Mouse (Mus musculus) intestine, embryonic 15.5 days (tissue): ENCODE results near the gene Car6. TPM values are rescaled to one million over a fixed set of nuclear protein-coding genes. Genes with fewer than 3 reads are reported as not detected.

Source experiments
- ATAC-seq: fragments of 200-750 bp; cut with Nextera tagmentation; 2 replicates; pipeline ENCODE4 v1.8.0; 2017; ENCODE audit warnings: moderate TSS enrichment, moderate library complexity
- H3K27ac ChIP-seq: fragments of 300-500 bp; sonication (generic); 2 replicates; pipeline ENCODE4 v1.5.1; 2015; ENCODE audit warnings: mild to moderate bottlenecking, inconsistent platforms
- H3K27me3 ChIP-seq: fragments of 300-500 bp; sonication (generic); replicated peaks from 2 replicates; pipeline ENCODE4 v1.6.1; 2015; ENCODE audit warnings: inconsistent platforms
- H3K36me3 ChIP-seq: fragments of 300-500 bp; sonication (generic); 2 replicates; pipeline ENCODE4 v1.6.1; 2015; ENCODE audit warnings: inconsistent platforms
- H3K4me1 ChIP-seq: fragments of 300-500 bp; sonication (generic); replicated peaks from 2 replicates; pipeline ENCODE4 v1.6.1; 2015; ENCODE audit warnings: inconsistent platforms
- H3K4me2 ChIP-seq: fragments of 300-500 bp; sonication (generic); replicated peaks from 2 replicates; pipeline ENCODE4 v1.6.1; 2015; ENCODE audit warnings: mild to moderate bottlenecking, inconsistent platforms
- H3K4me3 ChIP-seq: fragments of 300-500 bp; sonication (generic); replicated peaks from 2 replicates; pipeline ENCODE4 v1.5.1; 2015; ENCODE audit warnings: inconsistent platforms
- H3K9ac ChIP-seq: fragments of 300-500 bp; sonication (generic); 2 replicates; pipeline ENCODE4 v1.6.1; 2015; ENCODE audit warnings: inconsistent platforms
- H3K9me3 ChIP-seq: fragments of 300-500 bp; sonication (generic); 2 replicates; pipeline ENCODE4 v1.6.1; 2016; ENCODE audit warnings: inconsistent platforms
- WGBS: fragments of 180-500 bp; shearing (Covaris S2); methylation state at CpG from one replicate; pipeline ENCODE4 v1.1.7; 2015; 5-methylcytosine and 5-hydroxymethylcytosine counted together
- polyA plus RNA-seq: library from polyadenylated mRNA; unstranded; fragments of >200 nt; fragmentation: Nextera tagmentation; extraction: Ambion mirVana; gene quantifications from 2 replicates; pipeline ENCODE4 v1.2.1, GENCODE M21; 2015

Car6 gene
- polyA plus RNA-seq, 1 experiment from 2014 or later, result not detected

DNA sequence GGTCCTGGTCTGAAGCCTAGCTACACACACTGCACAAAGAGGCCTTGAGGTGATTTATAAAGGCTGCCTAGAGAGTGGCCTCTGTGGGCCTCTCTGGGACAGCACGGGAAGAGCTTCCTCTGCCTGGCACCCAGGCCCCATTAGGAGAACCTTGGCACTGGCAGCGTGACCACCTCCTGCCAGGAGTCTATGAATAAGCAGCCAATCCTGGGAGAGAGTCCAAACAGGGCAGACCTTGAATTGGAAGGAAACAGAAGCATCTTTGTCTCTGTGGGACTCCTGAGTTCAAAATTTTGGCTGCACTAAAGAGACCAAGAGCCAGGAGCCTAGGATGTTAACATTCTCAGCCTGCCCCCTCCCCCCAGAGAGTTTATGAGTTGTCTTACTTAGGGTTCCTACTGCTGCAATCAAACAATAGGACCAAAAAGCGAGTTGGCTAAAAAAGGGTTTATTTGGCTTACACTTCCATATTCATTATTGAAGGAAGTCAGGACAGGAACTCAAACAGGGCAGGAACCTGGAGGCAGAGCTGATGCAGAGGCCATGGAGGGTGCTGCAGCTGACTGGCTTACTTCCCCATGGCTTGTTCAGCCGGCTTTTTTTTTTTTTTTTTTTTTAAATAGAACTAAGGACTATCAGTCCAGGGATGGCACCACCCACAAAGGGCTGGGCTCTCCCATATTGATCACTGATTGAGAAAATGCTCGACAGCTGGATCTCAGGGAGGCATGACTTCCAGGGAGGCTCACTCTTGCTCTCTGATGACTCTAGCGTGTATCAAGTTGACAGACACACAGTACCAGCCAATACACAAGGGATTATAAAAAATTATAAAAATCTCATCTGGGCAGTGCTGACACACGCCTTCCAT is 25.9 kb upstream of the Car6 start:
- Histone ChIP-seq H3K4me1 (peaks cover 12% of the 10 kb centered on the region; the same call in 1 of the 2 replicates), H3K36me3 (no peaks in the 10 kb centered on the region), H3K9me3 (no peaks in the 10 kb centered on the region), H3K4me3 (no peak overlapping the region), H3K4me2 (no peak overlapping the region), H3K27ac (0 out of 2 replicates have a peak overlapping the region, but pooled peaks have one; percentile 1), H3K9ac (no peak overlapping the region), H3K27me3 (no peaks in the 10 kb centered on the region)
- ATAC-seq, result no peak
- 57% methylated on average over 7 of the region's 7 CpGs for WGBS

DNA sequence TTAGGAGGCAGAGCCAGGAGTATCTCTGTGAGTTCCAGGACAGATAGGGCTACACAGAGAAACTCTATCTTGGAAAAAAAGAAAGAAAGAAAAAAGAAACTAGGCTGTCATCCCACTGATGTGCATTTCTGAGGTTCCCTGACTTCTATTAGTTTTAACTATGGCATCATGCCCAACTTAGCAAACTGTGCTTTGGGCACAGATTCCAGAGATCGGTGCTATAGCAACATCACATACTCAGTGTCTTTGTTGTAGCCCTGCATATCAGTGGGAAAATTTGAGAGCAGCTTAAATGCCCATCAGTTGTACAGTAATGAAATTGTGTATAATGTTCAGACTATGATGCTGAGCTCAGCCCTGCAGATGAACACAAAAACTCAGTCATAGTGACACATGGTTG is 24.6 kb upstream of the Car6 start:
- no peaks in the 10 kb centered on the region for H3K36me3 ChIP-seq
- H3K27ac ChIP-seq, result no peak overlapping the region
- 0 out of 2 replicates have a peak, but pooled peaks cover 9% of the 10 kb centered on the region for H3K4me1 ChIP-seq
- H3K27me3 ChIP-seq, result no peaks in the 10 kb centered on the region
- H3K9ac ChIP-seq, result no peak overlapping the region
- H3K4me3 ChIP-seq, result no peak overlapping the region
- H3K4me2 ChIP-seq, result no peak overlapping the region
- H3K9me3 ChIP-seq, result no peaks in the 10 kb centered on the region
- WGBS, result 91% methylated on average over 1 of the region's 1 CpGs
- no peak for ATAC-seq

DNA sequence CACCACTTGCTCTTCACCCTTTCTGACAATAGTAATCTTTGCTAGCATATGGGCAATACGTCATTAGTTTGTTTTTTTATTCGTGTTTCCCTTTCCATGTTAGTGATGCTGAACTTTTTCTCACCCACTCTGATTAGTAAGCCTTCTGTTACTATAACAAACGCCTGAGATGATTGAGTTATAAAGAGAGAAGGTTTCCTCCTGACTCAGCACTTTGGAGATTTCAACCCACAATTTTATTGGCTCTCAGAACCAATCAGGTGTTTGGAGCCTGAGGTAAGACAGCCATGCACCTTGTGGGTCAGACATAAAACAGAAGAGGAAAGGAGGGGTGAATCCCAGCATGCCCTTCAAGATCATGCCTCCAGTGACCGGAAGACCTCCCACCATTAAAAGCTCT is 22.7 kb upstream of the Car6 start:
- H3K27ac ChIP-seq, result no peak overlapping the region
- no peak for ATAC-seq
- H3K4me2 ChIP-seq, result no peak overlapping the region
- no peaks in the 10 kb centered on the region for H3K9me3 ChIP-seq
- 79% methylated on average over 4 of the region's 4 CpGs for WGBS
- no peaks in the 10 kb centered on the region for H3K36me3 ChIP-seq
- peaks cover 6% of the 10 kb centered on the region; the same call in 1 of the 2 replicates for H3K4me1 ChIP-seq
- no peak overlapping the region for H3K9ac ChIP-seq
- no peak overlapping the region for H3K4me3 ChIP-seq
- no peaks in the 10 kb centered on the region for H3K27me3 ChIP-seq

DNA sequence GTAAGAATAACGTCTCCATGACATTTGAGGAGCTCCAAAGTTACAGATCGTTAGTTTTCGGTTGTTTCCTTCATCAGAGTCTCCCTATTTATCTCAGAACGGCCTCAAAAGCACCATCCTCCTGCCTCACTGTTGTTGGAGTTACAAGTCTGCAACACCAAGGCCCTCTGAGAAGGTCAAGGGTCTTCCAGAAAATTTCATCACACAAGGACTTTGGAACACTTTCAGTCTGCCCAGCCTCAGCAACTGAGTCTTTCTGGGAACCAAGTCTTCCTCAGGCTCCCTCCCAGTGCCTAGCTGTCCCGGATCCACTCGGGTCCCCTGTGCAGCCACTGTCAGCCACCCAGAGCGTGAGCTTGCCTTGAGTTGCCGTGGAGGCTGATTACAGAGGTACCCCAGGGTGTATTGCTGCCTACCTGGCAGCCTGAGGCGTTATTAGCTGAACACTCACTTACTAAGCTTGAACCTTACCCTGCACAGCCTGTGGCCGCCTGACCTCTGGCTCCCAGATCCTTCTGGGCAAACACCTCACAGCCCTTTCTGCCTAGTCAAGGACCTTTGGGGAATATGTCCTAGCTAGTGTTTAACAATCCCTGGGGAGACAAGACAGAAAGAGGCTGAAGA is 20.0 kb upstream of the Car6 start:
- Histone ChIP-seq H3K4me3 (no peak overlapping the region; the same call in 1 of the 2 replicates), H3K4me2 (peak overlapping the region; percentile 55), H3K9ac (peak overlapping the region; percentile 40; the same call in 1 of the 2 replicates), H3K27me3 (no peaks in the 10 kb centered on the region), H3K4me1 (peaks cover 6% of the 10 kb centered on the region; the same call in 1 of the 2 replicates), H3K9me3 (no peaks in the 10 kb centered on the region), H3K36me3 (no peaks in the 10 kb centered on the region), H3K27ac (peak overlapping the region; percentile 2)
- peak; percentile 72 for ATAC-seq
- WGBS, result 40% methylated on average over 10 of the region's 10 CpGs

DNA sequence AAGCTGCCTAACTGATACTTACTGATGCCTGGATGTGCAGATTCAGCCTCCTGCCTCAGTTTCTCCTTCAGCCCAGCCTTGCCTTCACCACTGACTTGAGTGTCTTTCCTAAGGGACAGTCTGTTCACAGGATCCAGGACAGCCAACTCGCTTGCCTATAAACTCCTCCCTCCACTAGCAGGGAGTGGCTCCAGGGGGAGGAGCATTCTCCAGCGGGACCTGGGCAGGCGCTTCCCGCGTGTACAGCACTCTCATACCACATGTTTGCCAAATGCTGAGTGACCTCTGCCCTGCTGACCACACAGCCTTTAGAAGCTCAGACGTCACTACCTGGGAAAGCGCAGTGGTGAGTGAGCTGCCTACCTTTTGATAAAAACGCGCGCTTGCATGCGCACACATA is 19.5 kb upstream of the Car6 start:
- H3K9me3 ChIP-seq, result no peaks in the 10 kb centered on the region
- ATAC-seq, result peak; percentile 90
- peaks cover 6% of the 10 kb centered on the region; the same call in 1 of the 2 replicates for H3K4me1 ChIP-seq
- no peak overlapping the region; the same call in 1 of the 2 replicates for H3K4me3 ChIP-seq
- no peaks in the 10 kb centered on the region for H3K36me3 ChIP-seq
- 14% methylated on average over 11 of the region's 11 CpGs for WGBS
- peak overlapping the region; percentile 55 for H3K4me2 ChIP-seq
- H3K27ac ChIP-seq, result peak overlapping the region; percentile 2; the same call in 1 of the 2 replicates
- no peaks in the 10 kb centered on the region for H3K27me3 ChIP-seq
- peak overlapping the region; percentile 40; the same call in 1 of the 2 replicates for H3K9ac ChIP-seq

DNA sequence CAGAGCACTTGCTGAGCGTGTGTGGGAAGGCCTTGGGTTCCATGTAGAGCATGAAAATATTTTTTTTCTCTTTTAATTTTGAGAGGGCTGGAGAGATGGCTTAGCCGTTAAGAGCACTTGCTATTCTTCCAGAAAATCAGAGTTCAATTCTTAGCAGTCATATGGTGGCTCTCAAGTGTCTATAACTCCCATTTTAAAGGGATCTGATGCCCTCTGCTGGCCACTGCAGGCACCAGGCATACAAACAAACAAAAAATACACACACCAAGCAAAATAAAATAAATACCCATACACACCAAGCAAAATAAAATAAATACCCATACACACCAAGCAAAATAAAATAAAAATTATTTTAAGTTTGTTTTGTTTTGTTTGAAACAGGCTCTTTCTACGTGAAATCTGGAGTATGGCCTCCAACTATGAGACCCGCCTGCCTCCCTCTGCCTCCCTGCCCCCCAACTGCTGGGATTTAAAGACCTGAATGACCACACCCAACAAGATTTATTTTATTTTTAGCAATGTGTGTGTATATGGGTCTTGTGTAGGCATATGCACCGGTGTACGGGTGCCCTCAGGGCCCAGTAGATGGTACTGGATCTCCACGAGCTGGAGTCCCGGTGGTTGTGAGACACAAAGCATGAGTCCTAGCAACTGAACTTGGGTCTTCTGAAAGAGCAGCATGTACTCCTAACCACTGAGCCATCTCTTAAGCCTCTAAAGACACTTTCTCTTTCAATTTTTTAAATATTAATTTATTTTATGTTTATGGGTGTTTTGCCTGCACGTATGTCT is 18.6 kb upstream of the Car6 start:
- 71% methylated on average over 9 of the region's 9 CpGs for WGBS
- H3K4me1 ChIP-seq, result peaks cover 6% of the 10 kb centered on the region; the same call in 1 of the 2 replicates
- no peak overlapping the region for H3K27ac ChIP-seq
- H3K36me3 ChIP-seq, result no peaks in the 10 kb centered on the region
- no peak overlapping the region for H3K4me2 ChIP-seq
- H3K9ac ChIP-seq, result no peak overlapping the region
- H3K4me3 ChIP-seq, result no peak overlapping the region
- no peaks in the 10 kb centered on the region for H3K9me3 ChIP-seq
- no peak for ATAC-seq
- H3K27me3 ChIP-seq, result no peaks in the 10 kb centered on the region

DNA sequence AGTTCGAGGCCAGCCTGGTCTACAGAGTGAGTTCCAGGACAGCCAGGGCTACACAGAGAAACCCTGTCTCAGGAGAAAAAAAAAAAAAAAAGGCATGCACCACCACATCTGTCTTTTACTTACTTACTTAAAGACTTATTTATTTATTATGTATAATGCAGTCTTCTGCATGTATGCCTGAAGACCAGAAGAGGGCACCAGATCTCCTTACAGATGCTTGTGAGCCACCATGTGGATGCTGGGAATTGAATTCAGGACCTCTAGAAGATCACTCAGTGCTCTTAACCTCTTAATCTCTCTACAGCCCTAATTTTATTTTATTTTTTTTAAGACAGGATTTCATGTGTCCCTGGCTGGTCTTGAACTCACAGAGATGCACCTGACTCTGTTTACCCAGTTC is 16.8 kb upstream of the Car6 start:
- no peak overlapping the region for H3K9ac ChIP-seq
- H3K27me3 ChIP-seq, result no peaks in the 10 kb centered on the region
- peaks cover 12% of the 10 kb centered on the region; the same call in 1 of the 2 replicates for H3K4me1 ChIP-seq
- no peaks in the 10 kb centered on the region for H3K36me3 ChIP-seq
- no peak overlapping the region for H3K4me3 ChIP-seq
- no peak for ATAC-seq
- no peaks in the 10 kb centered on the region for H3K9me3 ChIP-seq
- 100% methylated on average over 1 of the region's 1 CpGs for WGBS
- no peak overlapping the region for H3K27ac ChIP-seq
- H3K4me2 ChIP-seq, result no peak overlapping the region

DNA sequence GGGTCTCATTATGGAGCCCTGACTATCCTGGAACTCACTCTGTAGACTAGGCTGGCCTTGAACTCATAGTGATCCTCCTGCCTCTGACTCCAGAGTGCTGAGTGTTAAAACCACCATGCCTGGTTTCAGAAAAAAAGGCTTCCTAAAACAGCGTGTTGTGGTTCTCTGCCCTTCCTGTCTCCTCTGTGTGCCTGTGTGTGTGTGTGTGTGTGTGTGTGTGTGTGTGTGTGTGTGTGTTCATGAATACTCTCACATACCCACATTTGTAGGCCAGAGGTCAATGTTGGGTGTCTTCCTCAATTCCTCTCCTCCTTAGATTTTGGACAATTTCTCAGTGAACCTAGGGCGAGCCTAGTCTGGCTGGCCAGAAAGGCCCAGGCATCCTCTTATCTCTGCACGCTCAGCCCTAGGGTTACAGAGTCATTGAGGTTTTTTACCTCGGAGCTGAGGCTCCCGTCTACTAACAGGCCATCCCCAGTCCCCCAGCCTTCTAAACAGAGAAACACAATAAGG is 16.0 kb upstream of the Car6 start:
- no peak for ATAC-seq
- Histone ChIP-seq H3K36me3 (no peaks in the 10 kb centered on the region), H3K9ac (no peak overlapping the region), H3K4me3 (no peak overlapping the region), H3K4me1 (peaks cover 17% of the 10 kb centered on the region; the same call in 1 of the 2 replicates), H3K4me2 (no peak overlapping the region), H3K27me3 (no peaks in the 10 kb centered on the region), H3K9me3 (no peaks in the 10 kb centered on the region), H3K27ac (no peak overlapping the region)
- WGBS, result 66% methylated on average over 5 of the region's 5 CpGs

DNA sequence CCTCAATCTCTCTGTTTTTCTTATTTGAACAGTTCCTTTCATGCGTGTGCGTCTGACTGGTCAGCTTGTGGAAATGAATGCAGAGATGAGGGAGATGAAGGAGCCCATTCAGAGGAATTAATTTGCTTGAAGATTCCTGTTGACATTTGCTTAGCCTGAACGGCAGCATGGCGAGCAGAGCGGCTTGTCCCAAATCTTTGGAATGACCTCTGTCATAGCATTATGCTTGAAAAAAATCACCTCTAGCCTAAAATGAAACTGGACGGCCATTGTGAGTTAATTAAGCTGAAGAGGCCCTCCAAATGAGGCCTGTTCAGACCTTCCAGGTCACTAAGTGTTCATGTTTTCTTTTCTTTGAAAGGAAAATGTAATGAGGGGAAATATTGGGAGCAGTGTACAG is 15.3 kb upstream of the Car6 start:
- WGBS, result 75% methylated on average over 6 of the region's 6 CpGs
- no peak for ATAC-seq
- H3K9me3 ChIP-seq, result no peaks in the 10 kb centered on the region
- no peak overlapping the region for H3K4me3 ChIP-seq
- no peak overlapping the region for H3K27ac ChIP-seq
- H3K9ac ChIP-seq, result no peak overlapping the region
- H3K36me3 ChIP-seq, result no peaks in the 10 kb centered on the region
- H3K27me3 ChIP-seq, result no peaks in the 10 kb centered on the region
- H3K4me2 ChIP-seq, result no peak overlapping the region
- peaks cover 17% of the 10 kb centered on the region; the same call in 1 of the 2 replicates for H3K4me1 ChIP-seq

DNA sequence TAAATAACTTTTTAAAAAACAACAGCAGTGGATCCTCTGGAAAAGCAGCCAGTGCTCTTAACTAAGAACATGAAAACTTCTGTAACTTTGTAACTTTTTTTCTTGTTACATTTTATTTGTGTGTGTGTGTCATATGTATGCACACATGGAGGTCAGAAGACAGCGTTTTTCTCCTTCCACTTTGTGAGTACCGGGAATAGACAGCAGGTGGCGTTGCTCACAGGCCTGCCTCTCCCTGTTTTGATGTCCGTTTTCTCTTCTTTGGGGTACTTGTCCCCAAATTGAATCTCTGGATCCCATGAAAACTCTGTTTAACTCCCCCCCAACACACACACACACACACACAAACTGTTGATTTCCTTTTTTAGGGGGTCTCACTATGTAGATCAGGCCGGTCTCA is 12.8 kb upstream of the Car6 start:
- no peaks in the 10 kb centered on the region for H3K27me3 ChIP-seq
- no peaks in the 10 kb centered on the region for H3K36me3 ChIP-seq
- H3K4me3 ChIP-seq, result no peak overlapping the region
- no peak for ATAC-seq
- H3K9me3 ChIP-seq, result no peaks in the 10 kb centered on the region
- no peak overlapping the region for H3K9ac ChIP-seq
- H3K27ac ChIP-seq, result no peak overlapping the region
- peaks cover 10% of the 10 kb centered on the region; the same call in 1 of the 2 replicates for H3K4me1 ChIP-seq
- WGBS, result 34% methylated on average over 5 of the region's 5 CpGs
- H3K4me2 ChIP-seq, result no peak overlapping the region

DNA sequence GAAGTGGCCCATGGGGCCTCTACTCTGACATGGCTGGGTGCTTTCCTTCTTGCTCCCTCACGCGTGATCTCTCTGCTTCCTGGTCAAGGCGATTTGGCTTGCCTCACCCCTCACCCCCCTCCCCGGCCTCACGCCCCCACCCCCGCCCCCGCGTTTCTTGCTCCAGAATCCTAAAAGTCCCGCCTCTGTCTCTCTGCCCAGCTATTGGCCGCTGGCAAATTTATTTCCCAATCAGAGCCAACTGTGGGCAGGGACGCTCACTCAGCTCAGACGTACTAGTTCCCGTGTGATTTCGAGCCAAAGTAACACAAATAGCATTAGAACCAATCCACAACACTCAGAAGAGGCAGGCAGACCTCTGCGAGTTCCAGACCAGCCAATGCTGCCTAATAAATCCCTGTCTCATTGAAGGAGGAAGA is 11.4 kb upstream of the Car6 start:
- H3K9ac ChIP-seq, result peak overlapping the region; percentile 26
- peaks cover 15% of the 10 kb centered on the region; the same call in 1 of the 2 replicates for H3K4me1 ChIP-seq
- no peaks in the 10 kb centered on the region for H3K36me3 ChIP-seq
- peak overlapping the region; percentile 27 for H3K4me3 ChIP-seq
- no peak overlapping the region for H3K27ac ChIP-seq
- peak overlapping the region; percentile 60 for H3K4me2 ChIP-seq
- ATAC-seq, result peak; percentile 90
- 2% methylated on average over 15 of the region's 15 CpGs for WGBS
- no peaks in the 10 kb centered on the region for H3K27me3 ChIP-seq
- no peaks in the 10 kb centered on the region for H3K9me3 ChIP-seq
